Mouse (Mus musculus): ENCODE measurements around the gene Hbs1l. TPM values are rescaled to one million over a fixed set of nuclear protein-coding genes. Genes with fewer than 3 reads are reported as not detected.

The Hbs1l gene
- 38.6 and 57.0 TPM in 2 replicates for polyA plus RNA-seq (2011; ENCODE audit: insufficient read depth, insufficient read length, low replicate concordance, missing spikeins)

GRCm38 (mm10) chr10:21295759-21296621, at the start of gene Hbs1l:
Hbs1l (plus strand) TSS chr10:21295979.
- peak; percentile 60; the same call in 1 of the 2 replicates for TF ChIP-seq POLR2A (IDR thresholded peaks at IDR 0.05; ENCODE audit: borderline replicate concordance, control insufficient read depth, low read depth, low read length)
- no peak for TF ChIP-seq CTCF (IDR thresholded peaks at IDR 0.05; ENCODE audit: control insufficient read depth, insufficient read depth, low read length)
- under 1% methylated on average over 80 of the region's 81 CpGs for WGBS
- peak within 1 kb of the TSS; percentile 99 for H3K4me3 ChIP-seq (replicated peaks; ENCODE audit: control insufficient read depth, low read depth, low read length)
- H3K27ac ChIP-seq (ENCODE audit: control insufficient read depth, insufficient read depth, low read depth, low read length, poor library complexity) = peak within 1 kb of the TSS; percentile 55
- H3K4me1 ChIP-seq (ENCODE audit: control insufficient read depth, insufficient read depth, low read length) = no peaks in the 10 kb centered on the region; the same call in 1 of the 2 replicates

GRCm38 (mm10) chr10:21248556-21248955, 47.2 kb upstream of the Hbs1l start:
- Histone ChIP-seq H3K4me3 (replicated peaks; ENCODE audit: control insufficient read depth, low read depth, low read length) (no peak overlapping the region), H3K4me1 (ENCODE audit: control insufficient read depth, insufficient read depth, low read length) (no peaks in the 10 kb centered on the region; the same call in none of the 2 replicates), H3K27ac (ENCODE audit: control insufficient read depth, insufficient read depth, low read depth, low read length, poor library complexity) (no peak overlapping the region)
- 65% methylated on average over 4 of the region's 4 CpGs for WGBS
- TF ChIP-seq POLR2A (IDR thresholded peaks at IDR 0.05; ENCODE audit: borderline replicate concordance, control insufficient read depth, low read depth, low read length) = no peak
- no peak for TF ChIP-seq CTCF (IDR thresholded peaks at IDR 0.05; ENCODE audit: control insufficient read depth, insufficient read depth, low read length)

DNA sequence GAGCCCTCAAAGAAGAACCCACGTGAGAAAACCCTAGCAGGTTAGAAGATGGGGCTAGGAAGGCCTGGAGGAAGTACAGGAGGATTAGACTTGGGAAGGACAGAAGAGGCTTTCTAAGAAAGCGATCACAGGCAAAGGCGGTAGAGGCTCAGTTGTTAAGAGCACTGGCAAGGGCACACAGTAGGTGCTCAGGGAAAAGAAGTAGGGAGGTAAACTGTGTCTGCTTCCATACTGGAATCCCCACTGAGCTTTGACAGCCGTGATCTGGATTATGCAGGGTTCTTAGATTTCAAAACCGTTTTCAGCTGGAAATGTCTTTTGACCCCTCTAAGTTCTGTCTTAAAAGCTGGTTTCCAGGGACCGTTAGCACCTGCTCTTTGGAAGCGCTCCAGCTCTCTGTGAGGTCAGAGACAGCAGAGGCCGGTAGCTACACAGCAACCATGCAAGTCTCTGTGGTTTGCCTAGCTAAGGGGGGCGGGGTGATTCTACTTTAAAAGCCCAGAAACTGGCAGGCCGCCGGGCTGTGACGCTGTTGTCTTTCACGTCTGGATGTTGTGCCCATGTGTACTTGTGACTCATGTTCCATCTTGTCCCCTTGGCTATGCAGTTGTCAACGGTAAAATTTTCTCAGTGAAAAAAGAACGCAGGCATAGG, 43.8 kb upstream of the Hbs1l start:
- Histone ChIP-seq H3K4me1 (ENCODE audit: control insufficient read depth, insufficient read depth, low read length) (no peaks in the 10 kb centered on the region; the same call in none of the 2 replicates), H3K27ac (ENCODE audit: control insufficient read depth, insufficient read depth, low read depth, low read length, poor library complexity) (peak overlapping the region; percentile 55), H3K4me3 (replicated peaks; ENCODE audit: control insufficient read depth, low read depth, low read length) (no peak overlapping the region)
- no peak for TF ChIP-seq CTCF (IDR thresholded peaks at IDR 0.05; ENCODE audit: control insufficient read depth, insufficient read depth, low read length)
- no peak for TF ChIP-seq POLR2A (IDR thresholded peaks at IDR 0.05; ENCODE audit: borderline replicate concordance, control insufficient read depth, low read depth, low read length)
- 8% methylated on average over 15 of the region's 15 CpGs for WGBS

- no peak for TF ChIP-seq POLR2A (IDR thresholded peaks at IDR 0.05; ENCODE audit: borderline replicate concordance, control insufficient read depth, low read depth, low read length)
- TF ChIP-seq CTCF (IDR thresholded peaks at IDR 0.05; ENCODE audit: control insufficient read depth, insufficient read depth, low read length) = peak; percentile 27; the same call in 1 of the 2 replicates
- Histone ChIP-seq H3K4me3 (replicated peaks; ENCODE audit: control insufficient read depth, low read depth, low read length) (no peak overlapping the region), H3K4me1 (ENCODE audit: control insufficient read depth, insufficient read depth, low read length) (no peaks in the 10 kb centered on the region; the same call in none of the 2 replicates), H3K27ac (ENCODE audit: control insufficient read depth, insufficient read depth, low read depth, low read length, poor library complexity) (no peak overlapping the region)
- WGBS = 68% methylated on average over 4 of the region's 4 CpGs
Observed at GRCm38 (mm10) chr10:21252800-21253199, 43.0 kb upstream of the Hbs1l start.

GRCm38 (mm10) chr10:21254266-21255140, 41.3 kb upstream of the Hbs1l start:
- Histone ChIP-seq H3K4me1 (ENCODE audit: control insufficient read depth, insufficient read depth, low read length) (peaks cover 2% of the 10 kb centered on the region), H3K27ac (ENCODE audit: control insufficient read depth, insufficient read depth, low read depth, low read length, poor library complexity) (no peak overlapping the region), H3K4me3 (replicated peaks; ENCODE audit: control insufficient read depth, low read depth, low read length) (no peak overlapping the region)
- WGBS = 72% methylated on average over 12 of the region's 12 CpGs
- TF ChIP-seq CTCF (IDR thresholded peaks at IDR 0.05; ENCODE audit: control insufficient read depth, insufficient read depth, low read length) (no peak), POLR2A (IDR thresholded peaks at IDR 0.05; ENCODE audit: borderline replicate concordance, control insufficient read depth, low read depth, low read length) (no peak)

DNA sequence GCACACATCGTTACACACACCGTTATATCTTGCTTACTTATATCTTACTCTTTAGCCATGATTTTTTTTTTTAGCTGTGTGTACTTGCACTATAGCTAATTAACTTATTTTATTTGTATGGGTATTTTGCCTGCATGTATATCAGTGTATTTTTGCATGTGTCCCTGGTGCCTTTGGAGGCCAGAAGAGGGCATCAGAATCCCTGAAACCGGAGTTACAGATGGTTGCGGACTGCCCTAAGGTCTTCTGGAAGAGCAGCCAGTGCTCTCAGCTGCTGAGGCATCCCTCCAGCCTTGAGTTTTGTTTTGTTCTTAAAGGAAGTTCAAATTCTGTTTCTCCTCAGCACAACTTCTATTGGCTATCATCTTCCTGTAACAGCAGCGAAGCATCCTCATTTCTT, 38.5 kb upstream of the Hbs1l start:
- no peak overlapping the region for H3K27ac ChIP-seq (ENCODE audit: control insufficient read depth, insufficient read depth, low read depth, low read length, poor library complexity)
- no peak overlapping the region for H3K4me3 ChIP-seq (replicated peaks; ENCODE audit: control insufficient read depth, low read depth, low read length)
- WGBS = 83% methylated on average over 5 of the region's 5 CpGs
- H3K4me1 ChIP-seq (ENCODE audit: control insufficient read depth, insufficient read depth, low read length) = peaks cover 2% of the 10 kb centered on the region; the same call in 1 of the 2 replicates
- no peak for TF ChIP-seq CTCF (IDR thresholded peaks at IDR 0.05; ENCODE audit: control insufficient read depth, insufficient read depth, low read length)
- no peak for TF ChIP-seq POLR2A (IDR thresholded peaks at IDR 0.05; ENCODE audit: borderline replicate concordance, control insufficient read depth, low read depth, low read length)

DNA sequence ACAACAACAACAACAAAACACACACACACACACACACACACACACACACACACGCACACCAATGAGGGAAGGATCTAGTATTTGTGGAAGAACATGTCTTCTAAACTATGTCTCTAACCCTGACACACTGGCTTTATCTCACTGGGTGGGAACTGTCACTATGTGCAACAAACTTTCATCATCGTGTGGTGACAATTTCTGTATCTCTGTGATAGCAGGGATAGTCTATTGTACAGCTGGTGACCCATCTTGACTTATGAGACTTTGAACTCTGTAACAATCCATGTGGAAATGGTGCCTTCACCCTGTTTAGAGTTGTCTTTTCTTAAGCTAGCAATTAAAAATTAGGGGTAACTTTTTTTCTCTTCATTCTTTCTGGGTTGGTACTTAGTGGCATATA, 36.1 kb upstream of the Hbs1l start:
- Histone ChIP-seq H3K27ac (ENCODE audit: control insufficient read depth, insufficient read depth, low read depth, low read length, poor library complexity) (no peak overlapping the region), H3K4me1 (ENCODE audit: control insufficient read depth, insufficient read depth, low read length) (peaks cover 2% of the 10 kb centered on the region; the same call in 1 of the 2 replicates), H3K4me3 (replicated peaks; ENCODE audit: control insufficient read depth, low read depth, low read length) (no peak overlapping the region)
- TF ChIP-seq POLR2A (IDR thresholded peaks at IDR 0.05; ENCODE audit: borderline replicate concordance, control insufficient read depth, low read depth, low read length) (no peak), CTCF (IDR thresholded peaks at IDR 0.05; ENCODE audit: control insufficient read depth, insufficient read depth, low read length) (no peak)
- 42% methylated on average over 2 of the region's 2 CpGs for WGBS

Data from bone marrow, adult 2 months (tissue).